ENCODE assay signal across 33 mouse cellular contexts in genomic region chr10:76028396-76028795, GRCm38 (mm10). TPM values are rescaled to one million over a fixed set of nuclear protein-coding genes. Genes with fewer than 3 reads are reported as not detected.
DNase-seq lines count a peak whose midpoint lies in the region; ATAC-seq and TF ChIP-seq lines count a peak whose summit lies in the region.
"Had no signal": no experiment of that assay in that cellular context is flagged by ENCODE, and none has a peak within 500 bp of the region (broad histone marks: within the 10 kb centered on the region; RNA-seq: fewer than 3 reads in every experiment).

No protein-coding gene starts in this region.

- H3K27me3 ChIP-seq in lung, embryonic 15.5 days: no peaks in the 10 kb centered on the region
- no peaks in the 10 kb centered on the region for H3K27me3 ChIP-seq in CH12.LX (replicated peaks)
- H3K27me3 ChIP-seq: heart, embryonic 13.5 days; hindbrain, embryonic 15.5 days; limb, embryonic 15.5 days; liver, embryonic 13.5 days; midbrain, embryonic 15.5 days; neural tube, embryonic 15.5 days; stomach, embryonic 15.5 days had no signal

- H3K27ac ChIP-seq in lung, embryonic 15.5 days: peak overlapping the region; percentile 47; the same call in 1 of the 2 replicates
- H3K27ac ChIP-seq in CH12.LX (ENCODE audit: insufficient read depth, low read depth): peak overlapping the region; percentile 58
- H3K27ac ChIP-seq: heart, adult 2 months; heart, embryonic 13.5 days; hindbrain, embryonic 10.5 days; hindbrain, embryonic 15.5 days; limb, embryonic 10.5 days; limb, embryonic 15.5 days; midbrain, embryonic 10.5 days; midbrain, embryonic 15.5 days; neural tube, embryonic 15.5 days; stomach, embryonic 15.5 days had no signal

- no peak; the same call in 1 of the 2 replicates for TF ChIP-seq EP300 in CH12.LX (IDR thresholded peaks at IDR 0.05; ENCODE audit: low read length)

- intact Hi-C loops in gastrocnemius, postnatal 36 days (cut with DNase I): no loop called here

- ATAC-seq in lung, embryonic 15.5 days (ENCODE audit: borderline replicate concordance, extremely low read depth, low FRiP score, low TSS enrichment): no peak
- no peak for ATAC-seq in CD4-positive, CD25-positive, alpha-beta regulatory T cell, adult 4 months
- ATAC-seq: forebrain, embryonic 16.5 days; inflammation-experienced regulatory T-cells, adult 6 months; midbrain, embryonic 15.5 days had no signal

- dilution Hi-C loops in CH12.LX (cut with MboI; ENCODE audit: extremely low pct_ligation_motif_present, extremely low pct_unique_long_range_greater_than_20kb, low sequenced_read_pairs): no loop called here

- no peak for TF ChIP-seq POLR2A in CH12.LX (IDR thresholded peaks at IDR 0.05; ENCODE audit: low read depth, low read length)

- 53% methylated on average over 9 of the region's 9 CpGs for WGBS in lung, embryonic 15.5 days

- no peaks in the 10 kb centered on the region for H3K9me3 ChIP-seq in lung, embryonic 15.5 days
- H3K9me3 ChIP-seq in CH12.LX (replicated peaks; ENCODE audit: low read length): peaks cover 9% of the 10 kb centered on the region
- H3K9me3 ChIP-seq: G1E; hindbrain, embryonic 15.5 days; limb, embryonic 10.5 days; limb, embryonic 15.5 days; liver, embryonic 13.5 days; midbrain, embryonic 15.5 days; neural tube, embryonic 15.5 days; stomach, embryonic 15.5 days had no signal

- no peak for TF ChIP-seq RAD21 in CH12.LX (IDR thresholded peaks at IDR 0.05; ENCODE audit: low read depth, low read length)

- peaks cover 18% of the 10 kb centered on the region for H3K4me1 ChIP-seq in lung, embryonic 15.5 days
- H3K4me1 ChIP-seq in CH12.LX (ENCODE audit: control insufficient read depth in 1 of 2, insufficient read depth in 2 of 2): peaks cover 13 to 32% of the 10 kb centered on the region in 2 experiments

- H3K9ac ChIP-seq in lung, embryonic 15.5 days: no peak overlapping the region
- peak overlapping the region; percentile 6 for H3K9ac ChIP-seq in CH12.LX (ENCODE audit: insufficient read depth, low read depth)
- H3K9ac ChIP-seq: heart, embryonic 13.5 days; hindbrain, embryonic 15.5 days; limb, embryonic 15.5 days; liver, embryonic 13.5 days; midbrain, embryonic 15.5 days; neural tube, embryonic 15.5 days; stomach, embryonic 15.5 days had no signal

- peak; percentile 70 for DNase-seq in heart, adult 11 months
- DNase-seq in heart, adult 18-20 months: no peak
- DNase-seq in lung, postnatal 25 days (ENCODE audit: low spot score): no peak
- no peak for DNase-seq in CH12.LX (ENCODE audit: extremely low read depth)
- peak; percentile 65 for DNase-seq in R1 (ENCODE audit: low read depth, low spot score)
- no peak for DNase-seq in gastrocnemius, postnatal 36 days
- DNase-seq: adrenal gland, postnatal 25 days; cerebellum, adult 18-20 months; cerebellum, postnatal 10 days; gastrocnemius, postnatal 10 days; heart, adult 2 months; heart, postnatal 10 days; kidney, adult 2 months; kidney, postnatal 10 days; layer of hippocampus, adult 9-11 months; liver, embryonic 13.5 days; lung, adult 18-20 months; right cerebral cortex, postnatal 14 days had no signal

- H3K36me3 ChIP-seq in lung, embryonic 15.5 days: no peaks in the 10 kb centered on the region
- H3K36me3 ChIP-seq in CH12.LX (replicated peaks in 1 of 2; ENCODE audit: control insufficient read depth in 1 of 2, insufficient read depth in 1 of 2, low read length in 1 of 2): no peaks in the 10 kb centered on the region
- H3K36me3 ChIP-seq: G1E; heart, embryonic 13.5 days; hindbrain, embryonic 10.5 days; hindbrain, embryonic 15.5 days; limb, embryonic 10.5 days; limb, embryonic 15.5 days; liver, embryonic 13.5 days; midbrain, embryonic 10.5 days; midbrain, embryonic 15.5 days; neural tube, embryonic 15.5 days; stomach, embryonic 15.5 days had no signal

- H3K79me2 ChIP-seq in CH12.LX (replicated peaks; ENCODE audit: control insufficient read depth, extremely low read depth, insufficient read depth, poor library complexity, severe bottlenecking): peaks cover 9% of the 10 kb centered on the region

- H3K4me2 ChIP-seq in lung, embryonic 15.5 days: no peak overlapping the region
- peak overlapping the region; percentile 35 for H3K4me2 ChIP-seq in CH12.LX (ENCODE audit: insufficient read depth, low read depth, poor library complexity, severe bottlenecking)
- H3K4me2 ChIP-seq: heart, embryonic 13.5 days; hindbrain, embryonic 15.5 days; limb, embryonic 15.5 days; liver, embryonic 13.5 days; midbrain, embryonic 15.5 days; neural tube, embryonic 15.5 days; stomach, embryonic 15.5 days had no signal

- TF ChIP-seq CTCF in CH12.LX (conservative IDR thresholded peaks at IDR 0.05 in 1 of 2, IDR thresholded peaks at IDR 0.05 in 1 of 2; ENCODE audit: low read depth in 2 of 2, low read length in 2 of 2): no peak

- in situ Hi-C loops in CH12.LX (cut with MboI; ENCODE audit: low pct_ligation_motif_present, low pct_unique_long_range_greater_than_20kb, low sequenced_read_pairs): no loop called here

- H3K4me3 ChIP-seq in lung, embryonic 15.5 days: no peak overlapping the region
- H3K4me3 ChIP-seq in CH12.LX (replicated peaks in 1 of 3; ENCODE audit: low read depth in 2 of 3, low read length in 2 of 3, poor library complexity in 1 of 3): no peak overlapping the region
- H3K4me3 ChIP-seq: erythroblast, embryonic 14.5 days; heart, adult 2 months; heart, embryonic 13.5 days; hindbrain, embryonic 10.5 days; hindbrain, embryonic 15.5 days; limb, embryonic 10.5 days; limb, embryonic 15.5 days; liver, embryonic 13.5 days; midbrain, embryonic 10.5 days; midbrain, embryonic 15.5 days; neural tube, embryonic 15.5 days; stomach, embryonic 15.5 days had no signal

TF ChIP-seq in CH12.LX, 34 proteins besides CTCF, POLR2A, EP300 and RAD21:
- TF ChIP-seq ELF1 (IDR thresholded peaks at IDR 0.05; ENCODE audit: low read depth, low read length) (0 out of 2 replicates have a peak, but pooled peaks have one; percentile 8), IRF4 (IDR thresholded peaks at IDR 0.05; ENCODE audit: low read depth, low read length) (peak; percentile 27; the same call in 1 of the 2 replicates), KAT2A (IDR thresholded peaks at IDR 0.05; ENCODE audit: insufficient replicate concordance, low read length) (no peak), TCF12 (IDR thresholded peaks at IDR 0.05; ENCODE audit: low read depth, low read length) (peak; percentile 40; the same call in 1 of the 2 replicates), ZMIZ1 (IDR thresholded peaks at IDR 0.05; ENCODE audit: low read depth, low read length) (0 out of 2 replicates have a peak, but pooled peaks have one; percentile 5), BHLHE40 (IDR thresholded peaks at IDR 0.05; ENCODE audit: low read depth, low read length) (no peak; the same call in 1 of the 2 replicates), CHD2 (IDR thresholded peaks at IDR 0.05; ENCODE audit: low read length) (no peak), UBTF (IDR thresholded peaks at IDR 0.05; ENCODE audit: low read depth, low read length) (no peak)
TF ChIP-seq in CH12.LX: peak in this region for 4.

RNA-seq across cellular contexts. Expression of gene Zfp280b, which starts 4.1 kb away (rescaled TPM):
- 1 to 10 TPM; 5.9 to 6.0 TPM for total RNA-seq in heart, adult 18-20 months (2021)
- 20.8 and 22.0 TPM in 2 replicates for polyA plus RNA-seq in lung, embryonic 15.5 days (2015; fragmentation: Nextera tagmentation; extraction: Ambion mirVana)
- total RNA-seq in CH12.LX (2012; rRNA removed) (24.4 and 26.6 TPM in 2 replicates), CH12.LX (2014; rRNA removed) (15.2 and 19.0 TPM in 2 replicates)
- 30.4 and 36.6 TPM in 2 replicates for polyA plus RNA-seq in CH12.LX (2012; ENCODE audit: insufficient read length, low read depth)
- 1 to 10 TPM; 6.5 to 7.4 TPM for total RNA-seq in gastrocnemius, postnatal 36 days (2021)
- polyA plus RNA-seq in CD4-positive, CD25-positive, alpha-beta regulatory T cell, adult 4 months (2017; shearing (Covaris generic)): 1 to 10 TPM; 9.6 to 9.7 TPM

Comparison
In these comparisons a context has a peak if more than half of its experiments do, and no peak if none do; other contexts are left out.
1. DNase-seq: peak in heart, adult 11 months (single experiment) and R1 (single experiment); none in heart, adult 18-20 months (0 of 2), lung, postnatal 25 days (single experiment), CH12.LX (single experiment) and gastrocnemius, postnatal 36 days (0 of 2).